Mouse (Mus musculus) brain, embryonic 14.5 days (tissue): ENCODE measurements around the gene Nkapd1.

Source experiments
- CTCF ChIP-seq: fragments of 200-500 bp; IDR thresholded peaks from 2 replicates; pipeline ENCODE4 v1.5.1; 2012; ENCODE audit warnings: inconsistent platforms, mild to moderate bottlenecking, moderate library complexity, borderline replicate concordance; ENCODE audit not compliant: insufficient read depth, insufficient read length; ENCODE audit errors: extremely low read depth
- POLR2A ChIP-seq: fragments of 200-500 bp; IDR thresholded peaks from 2 replicates; pipeline ENCODE4 v1.6.1; 2012; ENCODE audit warnings: mild to moderate bottlenecking, inconsistent platforms, borderline replicate concordance; ENCODE audit not compliant: poor library complexity, insufficient read depth, insufficient read length, severe bottlenecking; ENCODE audit errors: extremely low read depth

- no peak for TF ChIP-seq CTCF
- no peak for TF ChIP-seq POLR2A
Measured at GRCm38 (mm10) chr9:50594794-50595417, 22.4 kb downstream of the Nkapd1 start.
